Mouse (Mus musculus) mouse embryonic stem cell (cell line): ENCODE measurements around the gene Il23a.
"Not testable (repeated sequence)": the region's sequence is repeated elsewhere in the genome, so short reads cannot be mapped to it uniquely, and the experiment has no call there.

ENCODE experiments used
- in situ Hi-C, 2 experiments: fragments of 300-500 bp; cut with MboI; formaldehyde crosslinking; loops; 1 replicate in 1 of 2; 3 replicates in 1 of 2; pipeline ENCODE4 v1.14.3; 2019 to 2020; ENCODE audit warnings: low sequenced_read_pairs in 2 of 2, low pct_unique_long_range_greater_than_20kb in 1 of 2, mixed read lengths in 1 of 2; ENCODE audit not compliant: unreplicated experiment in 1 of 2

The Il23a gene

GRCm38 (mm10) chr10:128272819-128273439 lies 25.6 kb downstream of the Il23a start:
- in situ Hi-C loops: not testable (repeated sequence)

- in situ Hi-C loops: no loop called here
Measured at GRCm38 (mm10) chr10:128271883-128272282, 26.7 kb downstream of the Il23a start.

DNA sequence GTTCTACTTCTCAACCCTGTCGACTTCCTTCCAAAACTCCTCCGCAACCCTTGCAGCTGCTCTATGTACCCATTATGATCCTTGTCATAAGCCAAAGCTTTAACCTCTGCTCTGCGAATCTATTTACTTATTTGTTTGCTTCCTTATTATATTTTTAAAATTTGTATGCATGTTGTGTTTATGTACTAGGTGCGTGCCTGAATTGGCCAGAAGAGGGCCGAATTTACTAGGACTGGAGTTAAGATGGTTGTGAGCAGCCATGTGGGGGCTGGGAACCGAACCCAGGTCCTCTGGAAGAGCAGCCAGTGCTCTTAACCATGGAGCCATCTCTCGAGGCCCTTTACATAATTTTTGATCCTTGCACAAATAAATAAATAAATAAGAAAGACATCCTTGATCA lies 27.7 kb downstream of the Il23a start:
- in situ Hi-C loops: no loop called here

DNA sequence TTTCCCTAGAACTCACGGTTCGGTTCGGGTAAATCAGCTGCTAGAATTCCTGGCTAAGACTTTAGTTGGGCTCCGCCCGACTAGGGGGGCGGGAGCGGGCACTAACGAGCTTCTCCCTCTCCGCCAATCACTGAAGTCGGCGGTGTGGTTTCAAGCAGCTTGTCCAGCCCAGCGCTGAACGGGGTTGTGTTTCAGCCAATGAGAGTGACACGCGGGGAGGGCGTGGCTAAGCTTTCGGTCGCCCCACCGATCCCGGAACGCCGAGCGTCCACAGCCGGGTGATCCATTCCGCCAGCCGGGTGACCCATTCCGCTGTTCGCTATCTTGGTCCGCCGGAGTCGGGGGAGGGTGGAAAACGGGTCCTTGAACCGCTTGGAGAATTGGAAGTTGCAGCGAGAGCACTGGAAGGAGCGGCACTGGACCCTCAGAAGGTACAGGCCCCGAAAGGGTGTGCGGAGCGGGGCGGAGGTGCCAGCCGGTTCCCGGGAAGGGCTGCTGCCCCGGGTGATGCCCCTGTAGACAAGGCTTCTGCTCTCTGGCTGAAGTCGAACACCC lies 28.2 kb downstream of the Il23a start, which contains the start of gene Stat2:
Gene Stat2, plus strand, starts transcription at position 273 of the 555 bp plus-strand sequence.
- in situ Hi-C loops: no loop called here

- in situ Hi-C loops: no loop called here
Measured at GRCm38 (mm10) chr10:128269206-128269910, 29.2 kb downstream of the Il23a start.

GRCm38 (mm10) chr10:128268371-128268770 lies 30.2 kb downstream of the Il23a start, which contains the start of gene Apof:
Gene Apof (plus strand): TSS chr10:128268671.
- in situ Hi-C loops: no loop called here

GRCm38 (mm10) chr10:128263393-128264310 lies 34.9 kb downstream of the Il23a start:
- in situ Hi-C loops: no loop called here

- in situ Hi-C loops: no loop called here
Measured at GRCm38 (mm10) chr10:128262300-128262699, 36.3 kb downstream of the Il23a start.

DNA sequence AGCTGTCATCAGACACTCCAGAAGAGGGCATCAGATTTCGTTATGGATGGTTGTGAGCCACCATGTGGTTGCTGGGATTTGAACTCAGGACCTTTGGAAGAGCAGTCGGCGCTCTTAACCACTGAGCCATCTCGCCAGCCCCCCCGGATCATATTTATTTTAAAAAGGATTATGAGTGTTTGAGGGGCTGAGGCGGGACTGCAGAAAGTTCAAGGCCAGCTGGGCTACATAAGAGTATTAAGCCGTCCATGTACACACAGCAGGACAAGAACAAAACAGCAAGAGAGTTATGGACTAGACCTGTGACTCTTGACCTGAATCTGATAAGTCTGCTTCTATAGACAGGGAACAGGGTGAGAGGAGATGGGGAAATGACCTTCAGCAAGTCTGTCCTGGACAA lies 38.2 kb downstream of the Il23a start:
- in situ Hi-C loops: not testable (repeated sequence)

DNA sequence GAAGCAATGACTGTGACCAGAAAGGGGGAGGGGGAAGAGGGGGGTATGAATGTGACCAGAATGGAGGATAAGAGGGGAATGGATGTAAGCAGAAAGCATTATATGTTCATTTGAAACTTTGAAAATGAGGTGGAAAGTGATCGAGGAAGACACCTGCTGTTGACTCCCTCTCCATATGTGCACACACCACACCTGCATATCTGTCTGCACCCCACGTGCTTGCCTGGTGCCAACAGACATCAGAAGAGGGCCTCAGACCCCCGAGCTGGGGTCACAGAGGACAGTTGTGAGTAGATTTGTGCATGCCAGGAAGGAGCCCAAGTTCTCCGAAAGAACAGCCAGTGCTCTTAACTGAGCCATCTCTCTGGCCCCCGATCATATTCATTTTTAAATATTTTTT lies 38.6 kb downstream of the Il23a start:
- in situ Hi-C loops: no loop called here

DNA sequence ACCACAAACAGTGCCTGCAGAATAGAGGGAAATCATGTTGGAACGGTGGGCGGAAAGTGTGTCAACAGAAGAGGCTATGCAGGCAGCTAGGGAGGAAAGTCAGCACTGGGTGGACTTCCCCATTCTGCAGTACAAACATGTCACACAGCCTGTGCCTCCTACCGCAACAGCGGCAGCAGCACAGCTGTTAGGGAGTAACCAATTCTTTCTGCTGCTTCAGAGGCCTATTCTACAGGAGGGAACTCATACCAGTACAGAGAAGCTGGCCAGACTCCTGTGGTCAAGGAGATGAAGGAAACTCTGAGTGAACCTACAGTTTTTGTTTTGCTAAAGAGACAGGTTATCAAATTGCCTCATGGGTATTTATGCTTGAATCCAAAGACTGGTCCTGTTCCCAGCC lies 39.6 kb downstream of the Il23a start:
- in situ Hi-C loops: no loop called here

DNA sequence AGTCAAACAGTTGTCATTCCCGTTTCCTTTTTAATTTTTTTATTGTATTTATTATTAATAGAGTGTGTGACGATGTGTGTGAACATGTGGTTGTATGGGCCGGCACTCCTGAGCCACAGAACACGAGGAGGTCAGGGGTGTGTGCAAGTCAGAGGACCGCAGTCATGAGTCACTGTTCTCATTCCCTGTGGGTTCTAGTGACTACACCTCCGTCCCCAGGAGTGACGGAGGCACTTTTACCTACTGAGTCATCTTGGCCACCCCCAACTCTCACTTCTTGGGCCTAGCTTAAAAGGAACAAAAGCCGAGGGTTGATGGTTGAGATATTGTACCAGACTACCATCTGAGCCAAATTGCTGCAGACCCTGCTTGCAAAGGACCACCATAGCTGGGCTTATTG lies 42.2 kb downstream of the Il23a start:
- in situ Hi-C loops: no loop called here

GRCm38 (mm10) chr10:128255925-128256324 lies 42.6 kb downstream of the Il23a start:
- in situ Hi-C loops: no loop called here

GRCm38 (mm10) chr10:128253677-128254255 lies 44.8 kb downstream of the Il23a start, which contains the start of gene Apon:
Gene Apon (plus strand): TSS chr10:128254096.
- in situ Hi-C loops: no loop called here

GRCm38 (mm10) chr10:128250565-128250964 lies 48.0 kb downstream of the Il23a start:
- in situ Hi-C loops: no loop called here

GRCm38 (mm10) chr10:128247020-128247732 lies 51.4 kb downstream of the Il23a start:
- in situ Hi-C loops: no loop called here
